Mouse (Mus musculus): ENCODE data around the gene Fgd6.

Gene Fgd6

DNA sequence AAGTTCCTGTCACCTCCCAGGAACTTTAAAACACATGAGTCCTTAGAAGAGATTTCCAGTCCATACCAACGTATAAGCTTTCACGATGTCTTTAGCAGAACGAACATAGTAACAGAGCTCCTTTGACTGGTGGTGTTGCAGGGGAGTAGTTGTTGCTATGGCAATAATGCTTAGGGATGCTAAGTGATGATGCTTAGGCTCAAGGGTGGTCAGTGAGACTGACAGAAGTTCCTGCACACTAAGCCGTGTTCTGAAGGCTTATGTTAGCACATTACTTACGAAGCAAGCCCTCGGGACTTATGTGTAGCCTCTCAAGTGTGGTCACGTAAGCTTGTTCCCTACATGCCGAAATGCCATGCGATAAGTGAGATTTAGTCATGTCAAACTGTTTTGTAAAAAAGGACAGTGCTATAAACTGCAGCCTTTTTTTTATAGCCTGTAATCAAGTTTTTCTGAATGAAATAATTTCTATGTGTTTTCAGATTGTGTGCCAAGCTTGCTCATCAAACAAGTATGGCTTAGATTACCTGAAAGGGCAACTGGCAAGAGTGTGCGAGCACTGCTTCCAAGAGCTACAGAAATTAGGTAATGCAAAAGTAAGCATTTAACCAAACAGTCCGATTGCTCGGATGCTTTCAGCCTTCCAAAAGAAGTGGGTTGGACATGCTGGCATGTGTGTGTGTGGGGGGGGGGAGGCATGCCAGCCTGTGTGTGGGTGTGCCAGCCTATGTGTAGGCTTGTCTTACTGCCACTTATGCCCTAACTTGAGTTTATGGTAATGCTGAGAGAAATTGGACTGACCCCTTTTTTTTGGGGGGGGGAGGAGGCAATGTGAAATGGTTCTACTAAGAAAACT lies 99.0 kb downstream of the Fgd6 start:
- DNase-seq (ENCODE audit: extremely low spot score): no peak

DNA sequence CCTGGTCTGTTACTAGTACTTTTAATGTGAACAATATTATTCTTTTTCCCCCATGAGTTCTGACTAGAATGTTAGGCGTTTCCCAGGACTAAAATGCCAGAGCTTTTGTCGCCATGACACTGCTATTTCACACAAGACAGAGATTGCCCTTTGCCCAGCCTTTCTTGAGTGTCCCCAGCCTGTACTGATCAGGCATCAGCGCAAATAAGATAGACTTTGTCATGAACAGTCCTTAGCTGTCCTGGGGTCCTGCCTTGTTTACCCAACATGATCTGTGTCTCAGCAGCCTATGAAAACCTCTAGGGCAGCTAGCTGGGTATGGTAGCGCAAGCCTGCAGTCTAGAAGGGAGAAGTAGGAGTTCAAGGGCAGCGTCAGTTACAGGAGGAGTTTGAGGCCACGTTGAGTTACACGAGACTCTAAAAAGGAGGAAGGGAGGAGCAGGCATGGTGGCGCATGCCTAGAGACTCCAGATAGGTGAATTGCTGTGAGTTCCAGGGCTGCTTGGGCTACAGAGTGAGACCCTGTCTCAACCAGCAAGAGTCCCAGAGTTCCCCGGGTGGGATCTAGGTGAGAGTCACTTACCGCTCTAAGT lies 103.2 kb downstream of the Fgd6 start:
- no peak for DNase-seq (ENCODE audit: extremely low spot score)

DNA sequence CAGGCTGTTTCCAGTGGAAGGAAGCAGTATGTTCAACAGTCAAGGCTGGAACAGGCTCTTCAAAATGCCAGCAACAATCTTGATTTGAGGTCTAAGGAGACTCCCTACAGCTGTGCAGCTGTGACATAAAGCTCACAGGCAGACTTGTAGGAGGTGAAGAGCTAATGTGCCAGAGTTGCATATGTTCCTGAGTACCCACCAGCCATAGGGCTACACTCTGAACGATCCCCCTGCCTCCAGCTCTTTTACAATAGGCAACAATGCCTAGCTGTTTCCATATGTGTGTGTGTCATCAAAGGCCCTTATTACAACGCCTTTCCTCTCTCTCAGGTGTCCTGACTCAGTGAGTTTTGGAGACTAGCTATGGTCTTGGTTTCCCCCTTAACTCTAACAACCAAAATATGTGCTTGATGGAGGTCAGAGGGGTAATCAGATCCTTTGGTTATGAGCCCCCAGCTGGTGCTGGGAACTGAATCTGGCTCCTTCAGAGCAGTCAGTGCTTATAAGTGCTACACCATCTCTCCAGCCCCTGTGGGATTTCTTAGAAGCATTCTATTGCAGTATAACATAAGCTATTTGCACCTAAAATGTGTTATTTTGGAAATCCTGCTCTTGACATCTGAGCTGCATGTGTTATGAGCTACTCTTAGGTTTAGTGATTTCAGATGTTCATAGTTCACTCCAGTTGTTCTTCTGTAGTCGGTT lies 104.6 kb downstream of the Fgd6 start:
- DNase-seq (ENCODE audit: extremely low spot score): no peak

DNA sequence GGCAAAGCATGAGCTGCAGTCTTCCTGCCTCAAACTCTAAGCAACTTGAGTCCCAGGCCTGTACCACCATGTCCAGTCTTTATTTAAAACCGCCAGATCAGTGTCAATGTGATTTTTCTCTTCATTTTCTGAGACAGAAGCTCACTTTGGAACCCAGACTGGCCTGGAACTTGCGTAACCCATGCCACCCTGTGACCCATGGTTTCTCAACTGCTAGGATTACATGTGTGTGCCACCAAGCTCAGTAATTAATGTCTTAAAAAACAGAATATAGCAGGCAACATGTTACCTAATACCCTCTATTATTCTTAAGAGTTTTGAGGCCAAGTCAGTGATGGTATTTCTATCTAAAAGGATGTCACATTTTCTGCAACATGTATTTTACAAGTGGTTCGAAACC lies 106.6 kb downstream of the Fgd6 start:
- no peak for DNase-seq (ENCODE audit: extremely low spot score)

DNA sequence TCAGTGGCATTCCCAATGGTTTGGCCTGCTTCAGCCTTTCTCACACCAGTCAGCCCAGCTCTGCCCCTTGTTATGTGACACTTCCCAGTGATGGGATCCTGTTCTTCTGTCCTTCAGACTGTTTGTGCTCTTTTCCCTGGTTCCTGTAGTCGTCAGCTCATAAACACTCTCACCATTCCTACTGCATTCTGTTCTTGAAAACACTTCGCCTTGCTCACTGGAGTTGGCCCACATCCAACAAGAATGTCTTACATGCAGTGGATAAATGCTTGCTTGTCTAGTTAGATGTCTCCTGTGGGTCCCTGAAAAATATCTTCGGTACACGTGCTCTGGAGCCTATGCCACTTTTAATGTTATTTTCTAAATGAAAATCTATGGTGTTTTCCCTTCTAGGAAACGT lies 108.8 kb downstream of the Fgd6 start:
- no peak for DNase-seq (ENCODE audit: extremely low spot score)

GRCm38 (mm10) chr10:94147391-94147755 lies 111.6 kb downstream of the Fgd6 start:
- DNase-seq (ENCODE audit: extremely low spot score): no peak

DNA sequence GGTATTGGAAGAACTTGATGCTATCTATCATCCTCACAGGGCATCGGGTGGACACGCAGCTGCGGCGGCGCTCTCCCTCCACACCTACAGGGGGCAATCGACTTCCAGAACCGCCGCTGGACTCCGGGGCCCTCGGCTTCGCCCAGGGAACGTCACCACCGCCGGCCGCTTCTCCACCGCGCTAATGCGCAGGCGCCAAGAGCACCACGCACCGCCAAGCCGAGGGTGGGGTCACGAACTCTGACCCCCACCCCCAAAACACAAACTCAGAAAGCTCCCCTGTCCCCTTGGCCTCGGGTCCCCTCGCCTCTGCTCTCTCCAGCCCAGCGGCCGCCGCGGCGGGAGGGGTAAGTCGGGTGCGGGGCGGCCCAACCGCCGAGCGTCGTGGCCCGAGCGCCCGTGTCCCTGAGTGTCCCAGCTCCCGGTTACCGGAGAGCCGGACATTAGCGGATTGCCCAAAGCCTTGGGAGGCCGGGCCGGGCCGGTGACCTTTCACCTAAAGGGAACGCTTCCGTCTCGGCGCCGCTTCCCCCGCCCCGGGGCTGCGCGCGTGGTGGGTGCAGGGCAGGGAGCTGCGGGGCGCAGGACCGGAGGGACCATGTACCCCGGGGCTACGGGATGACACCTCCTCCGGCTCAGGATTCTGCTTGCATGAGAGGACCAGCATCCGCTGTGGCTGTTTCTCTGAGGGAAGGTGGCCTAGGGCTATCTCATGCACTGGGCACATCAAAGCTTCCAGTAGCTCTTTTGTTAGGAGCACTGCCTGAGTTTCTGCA lies 112.1 kb downstream of the Fgd6 start, which contains the start of gene Nr2c1:
TSS of gene Nr2c1 (plus strand) at position 268 of the 776 bp plus-strand sequence.
- peak; percentile 91 for DNase-seq (ENCODE audit: extremely low spot score)

DNA sequence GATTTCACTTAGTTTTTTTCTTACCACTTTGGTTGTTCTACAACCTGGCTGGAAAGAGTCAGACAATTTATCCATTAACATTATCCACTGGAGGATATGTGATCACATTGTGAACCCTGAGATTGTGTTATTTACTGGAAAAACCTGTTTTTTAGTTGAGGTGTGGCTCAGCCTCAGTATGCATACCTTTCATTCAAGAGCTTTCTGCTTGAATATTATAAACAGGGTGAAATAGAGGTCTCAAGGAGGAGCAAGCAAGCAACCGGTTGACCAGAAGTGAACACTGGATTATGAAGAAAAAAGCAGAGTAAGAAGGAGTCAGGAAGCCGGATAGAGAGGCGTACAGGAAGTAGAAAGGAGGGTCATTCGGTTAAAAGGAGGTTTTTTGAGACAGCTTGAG lies 115.7 kb downstream of the Fgd6 start:
- DNase-seq (ENCODE audit: extremely low spot score): no peak

DNA sequence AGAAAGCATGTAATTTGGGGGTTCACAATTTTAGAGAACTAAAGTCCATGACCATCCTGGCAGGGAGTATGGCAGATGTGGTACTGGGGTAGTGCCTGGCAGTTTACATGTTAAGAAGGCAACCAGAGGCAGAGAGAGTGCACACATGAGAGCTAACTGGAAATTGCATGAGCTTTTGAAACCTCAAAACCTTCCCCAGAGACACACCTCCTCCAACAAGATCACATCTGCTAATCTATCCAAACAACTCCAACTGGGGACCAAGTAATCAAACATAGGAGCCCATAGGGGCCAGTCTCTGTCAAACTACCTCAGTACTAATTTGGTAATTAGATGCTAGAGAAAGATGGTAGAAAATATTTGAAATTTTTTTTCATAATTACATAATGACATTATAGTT lies 118.0 kb downstream of the Fgd6 start:
- no peak for DNase-seq (ENCODE audit: extremely low spot score)

GRCm38 (mm10) chr10:94158962-94159361 lies 123.2 kb downstream of the Fgd6 start:
- DNase-seq (ENCODE audit: extremely low spot score): no peak

GRCm38 (mm10) chr10:94159406-94159805 lies 123.6 kb downstream of the Fgd6 start:
- no peak for DNase-seq (ENCODE audit: extremely low spot score)

GRCm38 (mm10) chr10:94161051-94161765 lies 125.4 kb downstream of the Fgd6 start:
- no peak for DNase-seq (ENCODE audit: extremely low spot score)

DNA sequence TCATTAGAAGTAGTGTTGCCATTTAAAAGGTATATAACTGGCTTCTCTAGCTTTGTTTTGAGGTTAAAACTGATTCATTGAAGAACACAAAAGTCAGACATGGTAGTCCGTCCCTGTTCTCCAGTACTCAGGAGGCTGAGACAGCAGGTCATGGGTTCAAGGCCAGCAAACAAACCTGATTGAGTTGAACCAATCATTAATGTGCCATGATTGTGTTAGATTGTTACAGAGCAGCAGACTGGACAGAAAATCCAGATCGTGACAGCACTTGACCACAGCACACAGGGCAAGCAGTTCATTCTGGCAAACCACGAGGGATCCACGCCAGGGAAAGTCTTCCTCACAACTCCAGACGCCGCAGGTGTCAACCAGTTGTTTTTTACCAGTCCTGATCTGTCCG lies 126.2 kb downstream of the Fgd6 start:
- no peak for DNase-seq (ENCODE audit: extremely low spot score)

- DNase-seq (ENCODE audit: extremely low spot score): no peak
Observed at GRCm38 (mm10) chr10:94164104-94164845, 128.5 kb downstream of the Fgd6 start.

DNA sequence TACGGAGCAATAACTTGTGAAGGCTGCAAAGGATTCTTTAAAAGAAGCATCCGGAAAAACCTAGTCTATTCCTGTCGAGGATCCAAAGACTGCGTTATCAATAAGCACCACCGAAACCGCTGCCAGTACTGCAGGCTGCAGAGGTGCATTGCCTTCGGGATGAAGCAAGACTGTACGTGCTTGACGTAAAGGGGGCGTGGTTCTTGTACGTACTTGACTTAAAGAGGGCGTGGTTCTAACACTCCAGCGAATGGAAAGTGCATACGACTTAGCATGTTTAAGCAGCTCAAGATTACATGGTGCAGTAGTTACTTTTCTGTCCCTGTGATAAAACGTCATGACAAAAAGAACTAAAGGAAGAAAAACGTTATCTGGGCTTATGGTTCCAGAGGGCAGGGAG lies 129.6 kb downstream of the Fgd6 start:
- no peak for DNase-seq (ENCODE audit: extremely low spot score)

- DNase-seq (ENCODE audit: extremely low spot score): no peak
Observed at GRCm38 (mm10) chr10:94167051-94167750, 131.4 kb downstream of the Fgd6 start.

DNA sequence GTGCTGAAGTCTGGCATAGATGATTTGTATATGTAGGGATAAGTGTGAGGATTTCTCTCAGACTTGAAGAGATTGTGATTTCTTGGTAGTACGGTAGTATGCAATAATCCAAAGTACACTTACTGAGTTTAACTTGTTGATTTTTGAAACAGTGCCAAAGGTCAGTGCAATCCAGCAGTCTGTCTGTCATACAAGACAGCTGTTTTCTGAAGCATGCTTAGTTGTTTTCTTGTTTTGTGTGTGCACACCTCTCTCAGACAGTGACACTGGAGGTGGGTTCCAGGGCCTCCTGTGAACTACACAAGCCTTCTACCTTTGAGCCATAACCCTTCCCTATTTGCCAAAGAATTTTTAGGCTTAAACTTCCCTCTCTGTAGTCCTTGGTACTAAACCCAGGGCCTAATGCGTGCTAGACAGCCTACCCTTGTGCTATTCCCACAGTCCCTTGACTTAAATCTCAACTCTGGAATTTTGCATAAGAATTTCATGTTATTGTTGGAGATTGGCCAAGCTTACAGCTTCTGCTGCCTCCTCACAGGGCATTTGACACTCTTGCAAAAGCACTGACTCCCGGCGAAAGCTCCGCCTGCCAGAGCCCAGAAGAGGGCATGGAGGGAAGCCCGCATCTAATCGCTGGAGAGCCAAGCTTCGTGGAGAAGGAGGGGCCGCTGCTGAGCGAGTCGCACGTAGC lies 135.8 kb downstream of the Fgd6 start:
- DNase-seq (ENCODE audit: extremely low spot score): no peak

- no peak for DNase-seq (ENCODE audit: extremely low spot score)
Observed at GRCm38 (mm10) chr10:94172137-94172536, 136.3 kb downstream of the Fgd6 start.

GRCm38 (mm10) chr10:94172706-94173105 lies 136.9 kb downstream of the Fgd6 start:
- DNase-seq (ENCODE audit: extremely low spot score): no peak

Data from embryo, embryonic 9.5 days (tissue).